Mouse (Mus musculus) G1E (cell line): ENCODE results near the gene Tpo.

Experiments used
- CTCF ChIP-seq: IDR thresholded peaks from 2 replicates; pipeline ENCODE4 v1.5.1; 2012; ENCODE audit warnings: low read depth, low read length, inconsistent platforms, mixed read lengths
- GATA1 ChIP-seq: IDR thresholded peaks from 2 replicates; pipeline ENCODE4 v1.6.1; 2012; ENCODE audit warnings: borderline replicate concordance, low read length, inconsistent platforms, mixed read lengths
- GATA2 ChIP-seq: IDR thresholded peaks from 2 replicates; pipeline ENCODE4 v1.6.1; 2012; ENCODE audit warnings: low read depth, low read length, inconsistent platforms, borderline replicate concordance
- POLR2AphosphoS5 ChIP-seq: IDR thresholded peaks from 2 replicates; pipeline ENCODE4 v1.6.1; 2012; ENCODE audit warnings: low read depth, low read length, inconsistent platforms; ENCODE audit not compliant: insufficient replicate concordance
- TAL1 ChIP-seq: conservative IDR thresholded peaks from 2 replicates; pipeline ENCODE4 v1.6.1; 2012; ENCODE audit warnings: low read depth, low read length, inconsistent platforms, mixed read lengths

GRCm38 (mm10) chr12:30112271-30112670, 20.2 kb downstream of the Tpo start:
- TF ChIP-seq CTCF = no peak
- TF ChIP-seq GATA1 = no peak
- TF ChIP-seq TAL1 = no peak
- TF ChIP-seq GATA2 = no peak
- TF ChIP-seq POLR2AphosphoS5 = no peak
